Mouse (Mus musculus): ENCODE results near the gene Mynn.

The Mynn gene

DNA sequence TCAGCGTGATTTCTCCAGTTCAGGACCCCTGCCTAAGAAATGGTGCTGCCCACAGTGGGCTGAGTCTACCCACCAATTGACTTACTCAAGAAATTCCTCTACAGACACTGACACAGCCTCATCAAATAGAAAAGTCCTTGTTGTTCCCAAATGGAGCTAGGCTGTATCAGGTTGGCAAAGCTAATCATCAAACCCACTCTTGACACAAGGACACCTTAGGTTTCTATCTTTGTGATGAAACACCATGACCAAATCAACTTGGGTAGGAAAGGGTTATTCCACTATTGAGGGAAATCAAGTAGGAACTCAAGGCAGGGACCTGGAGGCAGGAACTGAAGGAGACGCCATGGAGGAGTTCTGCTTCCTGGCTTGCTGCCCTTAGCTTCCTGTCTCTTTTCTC, 42.3 kb downstream of the Mynn start, which contains the start of gene Lrriq4:
Gene Lrriq4, plus strand, starts transcription at position 301 of the 400 bp plus-strand sequence.
- no peak for DNase-seq (ENCODE audit: low spot score in 2 of 2)

- DNase-seq (ENCODE audit: low spot score in 2 of 2): no peak
Observed at GRCm38 (mm10) chr3:30646761-30647160, 44.9 kb downstream of the Mynn start.

DNA sequence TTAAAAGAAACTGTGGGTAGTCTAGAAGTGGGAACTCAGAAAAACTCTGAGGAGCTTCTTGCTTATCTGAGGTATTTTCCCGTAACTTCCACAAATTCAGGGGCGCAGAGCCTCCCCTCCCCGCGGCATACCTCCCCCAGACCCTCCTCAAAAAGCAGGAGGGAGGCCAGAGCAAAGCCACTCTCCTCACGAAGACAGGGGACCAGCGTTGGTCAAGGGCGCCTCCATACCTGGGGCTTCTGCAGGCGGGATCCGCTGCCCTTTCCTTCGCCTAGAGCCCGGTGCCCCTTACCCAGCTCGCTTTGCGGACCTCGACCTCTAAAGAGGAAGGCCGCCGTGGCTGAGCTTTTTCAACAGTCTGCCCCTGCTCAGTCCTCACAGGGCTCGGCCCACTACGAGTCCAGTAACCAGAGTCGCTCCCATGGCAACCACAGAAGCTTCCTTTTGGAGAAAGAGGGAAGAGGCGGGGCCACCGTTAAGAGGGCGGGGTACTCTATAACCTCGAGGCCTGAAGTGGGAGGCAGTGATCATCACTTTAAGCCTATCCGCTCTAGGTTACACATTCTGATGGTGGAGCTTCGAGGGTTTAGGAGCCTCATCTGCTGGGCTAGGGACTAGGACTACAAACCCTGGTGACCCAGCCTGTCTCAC, 45.7 kb downstream of the Mynn start, which contains the start of gene Lrrc34:
Gene Lrrc34, minus strand, starts transcription at position 430 of the 651 bp plus-strand sequence.
- DNase-seq (ENCODE audit: low spot score in 2 of 2): no peak

DNA sequence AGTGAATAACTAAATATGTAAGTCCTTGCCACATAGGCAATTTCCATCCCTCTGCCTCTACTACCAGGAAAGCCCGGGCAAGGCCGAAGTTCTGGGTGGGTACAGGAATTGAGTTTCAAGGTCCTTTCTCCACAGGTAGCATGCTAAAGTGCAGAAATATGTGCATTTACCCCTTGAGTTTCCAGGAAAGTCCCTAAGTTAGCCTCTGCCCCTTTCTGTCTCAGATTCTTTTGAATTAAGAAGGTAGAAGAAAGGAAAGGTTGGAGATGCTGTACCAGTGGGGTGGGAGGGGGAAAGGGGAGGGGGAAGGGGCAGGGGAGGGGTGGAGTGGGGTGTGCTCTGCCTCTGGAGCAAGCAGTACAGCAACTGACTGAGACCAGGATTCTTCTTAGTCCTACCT, 46.6 kb downstream of the Mynn start:
- DNase-seq (ENCODE audit: low spot score in 2 of 2): no peak

- DNase-seq (ENCODE audit: low spot score in 2 of 2): no peak
Observed at GRCm38 (mm10) chr3:30650062-30650841, 48.4 kb downstream of the Mynn start.

GRCm38 (mm10) chr3:30655937-30656336, 54.1 kb downstream of the Mynn start:
- DNase-seq (ENCODE audit: low spot score in 2 of 2): no peak

GRCm38 (mm10) chr3:30658486-30658885, 56.6 kb downstream of the Mynn start:
- no peak for DNase-seq (ENCODE audit: low spot score in 2 of 2)

All from thymus, postnatal 10 days (tissue).